Mouse (Mus musculus) layer of hippocampus, adult 8-10 months (tissue): ENCODE measurements around the gene Csnk1g2. TPM values are rescaled to one million over a fixed set of nuclear protein-coding genes. Genes with fewer than 3 reads are reported as not detected.
A peak's percentile ranks its signal among the peaks of the same experiment; 100 is the strongest.

ENCODE experiments used
- DNase-seq, 2 experiments: peaks; one replicate each; pipeline ENCODE4 v3.0.0; 2022; ENCODE audit warnings: low spot score in 2 of 2
- total RNA-seq, 4 experiments: library from RNA; stranded (reverse); gene quantifications; 2 replicates each; pipeline ENCODE4 v1.2.4; 2022

Gene Csnk1g2
- total RNA-seq, 4 experiments from 2014 or later = 190 to 230 (median 201) TPM

DNA sequence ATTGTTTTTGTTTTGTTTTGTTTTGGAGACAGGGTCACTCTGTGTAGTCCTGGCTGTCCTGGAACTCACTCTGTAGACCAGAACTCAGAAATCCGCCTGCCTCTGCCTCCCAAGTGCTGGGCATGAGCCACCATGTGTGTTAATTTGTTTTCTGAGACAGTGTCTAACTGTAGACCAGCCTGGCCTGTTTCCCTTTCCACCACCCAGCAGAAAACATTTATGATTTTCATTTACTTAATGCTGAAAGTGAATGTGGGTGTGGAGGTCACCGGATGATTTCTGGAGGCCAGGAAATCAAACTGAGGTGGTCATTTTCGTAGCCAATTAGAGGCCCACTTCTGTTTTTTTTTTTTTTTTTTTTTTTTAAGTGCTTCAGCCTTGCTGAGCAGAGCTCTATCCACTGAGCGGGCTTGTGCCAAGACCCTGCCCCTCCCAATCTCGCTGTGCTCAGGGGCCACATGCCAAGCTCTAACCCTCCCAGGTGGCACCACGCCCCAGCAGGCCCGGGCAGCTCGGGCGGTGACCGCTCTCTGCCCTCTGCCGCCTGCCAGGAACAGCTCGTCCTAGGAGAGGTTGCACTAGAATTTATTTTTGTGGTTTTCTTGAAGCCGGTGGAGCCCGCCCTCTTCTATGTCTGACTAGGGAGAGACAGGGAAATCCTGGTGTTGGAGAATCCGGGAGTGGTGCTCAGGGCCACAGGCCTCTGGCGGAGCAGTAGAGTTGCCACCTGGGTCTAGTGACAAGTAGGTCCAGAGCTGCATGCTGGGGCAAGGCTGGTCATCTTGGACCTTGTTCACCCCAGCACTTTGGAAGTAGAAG lies 41.8 kb downstream of the Csnk1g2 start:
- DNase-seq = no peak

DNA sequence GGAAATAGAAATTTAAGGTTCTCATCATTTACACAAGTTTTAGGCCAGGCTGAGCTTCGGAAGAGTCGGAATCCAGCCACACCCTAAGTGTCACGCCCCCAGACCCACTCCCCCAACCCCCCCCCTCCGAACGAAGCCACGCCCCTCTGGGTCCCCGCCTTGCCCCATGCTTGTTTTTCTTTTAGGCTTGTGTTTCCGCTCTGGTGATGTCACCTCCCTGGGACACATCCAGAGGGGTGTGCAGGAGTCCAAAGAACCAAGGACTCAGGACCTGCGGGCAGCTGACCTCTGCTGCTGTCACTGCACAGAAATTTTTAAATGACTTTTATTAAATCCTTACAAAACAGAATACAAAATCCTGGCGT lies 42.4 kb downstream of the Csnk1g2 start:
- no peak for DNase-seq

DNA sequence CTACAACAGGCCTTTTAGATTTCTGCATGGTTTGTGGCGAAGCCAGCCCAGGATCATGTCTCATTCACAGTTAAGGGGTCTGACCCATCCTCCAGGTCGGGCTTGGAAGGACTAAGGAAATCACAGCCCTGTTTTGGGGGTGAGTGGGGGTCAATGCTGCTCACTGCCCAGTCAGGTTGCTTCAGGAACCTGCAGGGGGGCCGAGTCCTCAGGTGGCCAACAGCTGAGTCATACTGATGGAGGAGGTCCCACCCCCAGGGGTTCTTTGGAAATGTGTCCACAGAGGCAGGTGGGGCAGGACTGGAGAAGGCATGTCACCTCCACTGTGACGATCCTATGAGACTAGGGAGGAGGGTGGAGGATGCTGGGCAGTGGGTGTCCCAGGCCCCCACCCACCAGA lies 42.8 kb downstream of the Csnk1g2 start:
- DNase-seq = no peak

DNA sequence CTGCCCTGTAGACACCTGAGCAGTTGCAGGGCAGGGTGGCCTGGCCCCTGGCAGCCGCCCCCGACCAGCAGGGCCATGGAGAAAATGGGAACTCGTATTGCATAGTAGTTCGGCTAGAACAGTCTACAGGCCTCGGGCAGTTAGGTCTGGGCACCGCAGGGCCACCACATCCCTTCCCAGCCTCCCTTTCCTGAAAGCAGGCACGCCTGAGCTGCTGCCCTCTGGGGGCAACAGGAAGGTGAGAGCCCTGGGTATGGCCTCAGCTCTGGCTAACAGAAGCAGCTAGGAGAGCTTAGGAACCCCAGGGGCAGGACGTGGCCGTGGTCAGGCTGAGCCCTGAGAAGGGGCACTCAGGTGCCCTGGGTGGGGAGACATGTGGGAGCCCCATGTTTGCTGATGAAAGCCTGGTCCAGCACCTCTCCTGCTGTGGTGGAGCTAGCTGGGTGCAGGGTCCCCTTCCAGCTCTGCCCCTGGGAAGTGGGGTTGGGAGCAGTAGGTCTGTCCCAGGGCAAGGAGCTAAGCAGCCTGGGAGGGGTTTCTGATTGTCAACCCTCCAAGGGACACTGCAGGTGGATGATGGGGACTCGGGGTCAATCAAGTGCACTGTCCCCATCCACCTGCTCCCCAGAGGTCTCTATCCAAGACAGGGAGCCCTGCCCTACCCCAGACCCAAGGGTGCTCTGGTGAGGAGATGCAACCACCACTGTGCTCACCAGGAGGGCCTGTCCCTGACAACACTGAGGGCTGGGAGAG lies 43.5 kb downstream of the Csnk1g2 start:
- no peak for DNase-seq

DNA sequence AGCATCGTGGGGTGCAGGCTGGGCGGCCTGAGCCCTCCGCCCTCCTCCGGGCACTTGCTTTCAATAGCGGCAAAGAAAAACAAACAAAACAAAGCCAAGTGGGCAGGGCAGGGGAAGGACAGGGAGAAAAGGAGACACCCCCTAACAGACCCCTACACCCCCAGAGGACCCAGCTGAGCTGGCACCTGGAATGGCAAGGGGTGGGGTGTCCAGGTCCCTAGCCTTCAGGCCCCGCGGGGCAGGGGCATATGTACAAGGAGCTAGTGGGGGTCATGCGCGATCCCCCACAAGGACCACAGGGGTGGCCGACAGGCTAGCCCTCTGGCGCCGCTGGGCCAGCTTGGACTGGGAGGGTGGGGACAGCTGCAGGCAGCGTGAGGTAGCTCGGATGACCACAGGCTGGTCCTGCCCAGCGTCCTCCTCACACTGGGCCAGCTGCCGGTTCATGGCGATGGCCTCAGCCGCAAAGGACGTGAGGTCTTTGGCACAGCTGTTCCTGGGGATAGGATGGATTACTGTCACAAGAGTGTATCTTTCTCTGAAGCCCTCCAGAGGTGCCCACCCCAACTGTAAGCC lies 44.3 kb downstream of the Csnk1g2 start:
- no peak for DNase-seq

DNA sequence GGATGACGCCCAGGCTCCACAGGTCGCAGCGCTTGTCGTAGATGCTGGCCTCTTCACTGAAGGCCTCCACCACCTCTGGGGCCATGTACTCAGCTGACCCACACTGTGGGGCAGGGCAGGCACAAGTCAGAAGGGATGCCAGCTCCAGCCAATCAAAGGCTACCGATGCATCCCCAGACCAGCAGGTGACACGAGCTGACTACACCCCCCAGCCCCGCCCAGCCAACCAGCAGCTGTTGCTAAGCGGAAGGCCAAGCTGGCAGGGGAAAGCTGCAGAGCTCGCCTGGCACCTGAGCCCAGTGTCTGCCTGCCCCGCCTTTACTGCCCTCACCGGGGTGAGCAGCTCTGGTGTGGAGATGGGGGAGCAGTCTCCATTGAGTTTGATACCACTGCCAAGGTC lies 46.0 kb downstream of the Csnk1g2 start:
- DNase-seq = no peak

DNA sequence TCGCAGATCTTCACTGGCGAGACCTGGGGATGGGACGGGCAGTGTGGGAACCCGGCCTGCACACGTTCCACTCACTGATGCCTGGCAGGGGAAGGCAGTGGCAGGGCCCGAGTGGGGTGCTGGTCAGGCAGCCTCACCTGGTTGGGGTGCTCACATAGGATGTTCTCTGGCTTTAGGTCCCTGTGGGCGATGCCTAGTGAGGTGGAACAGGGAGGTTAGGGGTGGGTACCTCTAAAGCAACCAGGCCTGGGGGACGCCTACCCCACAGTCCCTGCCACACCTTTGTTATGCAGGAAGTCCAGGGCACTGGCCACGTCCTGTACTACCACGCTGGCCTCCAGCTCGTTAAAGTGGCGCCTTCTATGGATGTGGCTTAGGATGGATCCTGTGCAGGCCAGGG lies 46.4 kb downstream of the Csnk1g2 start:
- no peak for DNase-seq

DNA sequence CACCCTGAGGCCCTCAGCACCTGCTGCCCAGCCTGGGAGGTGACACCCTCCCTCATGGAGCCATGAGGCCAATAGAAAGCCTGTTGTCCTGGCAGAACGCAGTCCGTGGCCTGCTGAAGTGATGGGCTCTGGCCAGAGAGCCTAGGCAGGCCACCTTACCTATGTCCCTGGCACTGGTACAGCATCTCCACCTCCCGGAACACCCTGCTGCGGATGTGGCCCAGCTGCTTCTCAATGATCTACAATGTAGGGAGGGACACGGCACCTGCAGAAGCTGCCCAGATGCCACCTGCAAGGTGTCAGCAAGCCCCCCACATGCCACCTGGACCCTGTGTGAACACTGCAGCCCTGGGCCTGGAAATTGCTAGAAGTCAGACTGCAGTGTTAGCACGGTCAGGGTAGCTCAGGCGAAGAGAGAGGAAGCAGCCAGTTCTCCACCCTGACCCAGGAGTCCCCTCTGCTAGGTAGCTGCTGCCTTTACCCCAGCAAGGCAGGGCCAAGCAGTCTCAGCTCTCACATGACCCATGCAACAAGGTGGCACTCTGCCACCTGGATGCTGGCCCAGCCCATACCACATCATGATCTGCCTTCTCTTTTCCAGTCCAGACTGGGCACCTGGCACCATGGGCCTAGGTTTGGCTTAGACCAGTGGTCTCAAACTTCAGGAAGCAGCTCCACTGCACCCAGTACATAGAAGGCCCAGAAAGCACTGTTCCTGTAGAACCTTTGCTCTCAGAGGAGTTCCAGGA lies 47.3 kb downstream of the Csnk1g2 start:
- no peak for DNase-seq

DNA sequence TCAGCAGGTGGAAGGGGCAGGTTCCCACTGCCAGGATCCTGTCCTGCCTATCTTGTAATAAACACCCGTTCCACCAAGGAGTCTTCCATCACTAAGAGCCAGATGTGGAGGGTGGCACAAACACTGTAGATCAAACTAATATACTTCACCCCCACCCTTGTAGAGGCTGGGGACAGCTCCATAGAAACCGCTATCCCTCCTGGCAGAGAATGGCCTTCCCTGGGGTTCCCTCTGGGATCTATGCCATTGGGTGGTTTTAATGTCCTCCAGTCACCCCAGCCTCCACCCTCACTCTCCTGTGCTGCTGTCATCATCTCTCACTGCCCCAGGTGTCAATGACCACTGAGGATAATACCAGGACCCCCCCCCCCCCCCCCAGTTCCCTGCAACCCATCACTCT lies 47.9 kb downstream of the Csnk1g2 start:
- DNase-seq = no peak

DNA sequence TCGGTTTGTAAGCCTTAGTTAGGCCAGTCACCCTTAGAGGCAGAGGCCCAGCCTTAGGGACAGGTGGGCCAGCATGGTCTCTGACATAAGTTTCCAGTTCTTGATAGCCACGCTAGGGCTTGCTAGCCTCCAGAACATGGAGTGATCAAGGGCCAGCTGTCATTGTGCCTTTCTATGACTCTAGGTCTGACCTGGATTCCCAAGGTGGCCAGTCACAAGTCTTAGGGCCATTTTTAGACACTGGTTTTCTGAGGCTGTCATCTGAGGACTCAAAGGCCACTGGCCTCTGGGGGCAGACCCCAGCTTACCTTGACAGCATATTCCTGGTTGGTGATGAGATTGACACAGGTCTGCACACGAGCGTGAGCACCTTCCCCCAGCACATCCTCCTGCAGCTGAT lies 48.6 kb downstream of the Csnk1g2 start:
- DNase-seq = no peak

DNA sequence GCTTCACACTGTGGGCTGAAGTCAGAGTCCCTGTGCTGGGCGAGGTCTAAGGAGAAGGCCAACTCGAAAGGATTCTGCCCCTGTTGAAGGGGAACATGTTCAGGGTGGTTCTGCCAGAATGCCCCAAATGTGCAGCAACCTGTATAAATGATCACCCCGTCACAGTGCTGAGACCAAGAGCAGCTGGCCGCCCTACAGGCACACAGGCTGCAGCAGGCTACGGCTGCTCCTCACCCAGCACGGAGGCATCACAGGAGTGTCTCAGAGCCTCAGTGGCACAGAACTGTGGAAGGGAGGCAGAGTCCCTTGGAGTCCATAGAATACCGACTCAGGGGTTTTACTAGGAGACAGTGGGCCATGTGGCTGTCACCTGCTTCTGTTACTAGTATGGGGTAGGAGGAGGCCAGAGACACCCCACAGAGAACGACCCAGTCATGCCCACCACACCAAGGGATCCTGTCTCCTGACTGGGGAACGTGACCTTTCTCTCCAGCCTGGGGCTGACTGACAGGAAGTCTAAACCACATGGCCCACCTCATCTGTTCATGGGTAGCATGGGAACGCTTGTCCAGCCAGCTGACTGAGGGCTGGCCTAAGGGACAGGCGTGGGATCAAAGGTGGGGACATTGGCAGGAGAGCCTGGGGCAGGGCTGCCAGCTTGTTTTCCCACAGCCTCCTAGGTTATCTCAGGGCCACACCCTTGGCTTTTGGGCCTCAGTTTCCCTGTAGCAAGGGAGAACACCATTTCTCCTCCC lies 49.5 kb downstream of the Csnk1g2 start:
- no peak for DNase-seq

DNA sequence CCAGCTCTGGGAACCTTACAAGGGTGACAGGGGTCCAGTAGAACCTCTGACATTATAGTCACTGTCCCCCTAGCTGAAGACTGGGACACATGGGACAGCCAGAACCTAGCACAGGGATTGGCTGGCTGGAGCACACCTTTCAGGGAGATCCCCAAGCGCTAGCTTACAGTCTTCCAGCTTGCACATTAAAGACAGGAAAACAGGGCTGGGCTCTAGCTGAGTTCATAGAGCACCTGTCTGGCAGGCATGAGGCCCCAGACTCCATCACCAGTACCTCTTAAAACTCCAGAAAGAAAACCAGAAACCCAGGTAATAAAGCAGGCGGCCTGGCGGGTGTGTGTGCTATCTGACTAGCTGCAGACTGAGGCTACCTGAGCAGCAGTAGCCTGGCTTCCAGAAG lies 51.1 kb downstream of the Csnk1g2 start:
- no peak for DNase-seq

DNA sequence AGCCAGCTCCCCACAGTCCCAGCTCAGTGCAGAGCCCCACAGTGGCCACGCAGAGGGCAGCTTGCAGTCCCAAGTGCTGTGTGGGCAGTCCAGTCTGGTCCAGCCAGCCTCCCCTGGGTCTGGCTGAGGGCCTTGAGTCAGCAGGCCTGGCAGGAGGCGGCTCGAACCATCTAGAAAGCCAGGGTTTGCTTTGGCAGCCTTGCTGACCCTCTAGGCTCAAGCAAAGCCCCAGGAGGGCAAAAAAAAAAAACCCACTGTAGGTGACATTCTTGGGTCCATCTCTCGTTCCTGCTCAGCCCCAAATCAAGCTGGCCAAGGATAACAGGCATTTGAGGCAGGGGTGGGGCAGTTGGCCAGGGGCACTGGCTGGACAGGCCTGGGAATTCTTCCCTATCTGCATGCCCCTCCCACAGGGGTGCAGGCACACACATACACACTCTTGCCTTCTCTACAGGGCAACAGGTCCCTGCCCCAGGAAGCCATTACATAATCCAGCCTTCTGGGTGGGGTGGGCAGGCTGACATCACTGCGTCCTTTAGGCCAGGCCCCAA lies 51.6 kb downstream of the Csnk1g2 start:
- DNase-seq = no peak

DNA sequence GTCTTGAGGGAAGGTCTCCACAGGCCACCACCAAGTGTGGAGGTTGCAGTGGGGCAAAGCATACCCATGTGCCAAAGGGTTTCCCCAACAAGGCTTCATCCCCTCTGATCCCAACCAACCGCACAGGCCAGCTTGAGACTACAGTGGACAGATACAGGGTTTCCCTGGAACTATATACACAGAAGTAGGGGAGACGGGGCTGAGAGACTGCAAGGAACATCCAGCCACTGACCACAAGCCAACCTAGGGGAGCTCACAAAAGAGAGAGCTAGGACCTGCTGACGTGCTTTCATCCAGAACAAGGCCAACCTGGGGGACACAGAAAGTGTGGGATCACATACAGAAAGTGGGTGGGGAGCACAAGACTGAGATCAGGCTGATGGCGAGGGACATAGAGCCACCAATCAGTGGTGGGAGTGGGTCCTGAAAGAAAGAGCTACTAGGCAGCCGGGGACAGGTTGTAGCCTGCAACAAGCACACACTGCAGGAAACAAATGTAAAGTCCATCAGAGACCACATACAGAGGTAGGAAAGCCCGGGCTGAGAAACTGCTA lies 52.3 kb downstream of the Csnk1g2 start:
- no peak for DNase-seq

DNA sequence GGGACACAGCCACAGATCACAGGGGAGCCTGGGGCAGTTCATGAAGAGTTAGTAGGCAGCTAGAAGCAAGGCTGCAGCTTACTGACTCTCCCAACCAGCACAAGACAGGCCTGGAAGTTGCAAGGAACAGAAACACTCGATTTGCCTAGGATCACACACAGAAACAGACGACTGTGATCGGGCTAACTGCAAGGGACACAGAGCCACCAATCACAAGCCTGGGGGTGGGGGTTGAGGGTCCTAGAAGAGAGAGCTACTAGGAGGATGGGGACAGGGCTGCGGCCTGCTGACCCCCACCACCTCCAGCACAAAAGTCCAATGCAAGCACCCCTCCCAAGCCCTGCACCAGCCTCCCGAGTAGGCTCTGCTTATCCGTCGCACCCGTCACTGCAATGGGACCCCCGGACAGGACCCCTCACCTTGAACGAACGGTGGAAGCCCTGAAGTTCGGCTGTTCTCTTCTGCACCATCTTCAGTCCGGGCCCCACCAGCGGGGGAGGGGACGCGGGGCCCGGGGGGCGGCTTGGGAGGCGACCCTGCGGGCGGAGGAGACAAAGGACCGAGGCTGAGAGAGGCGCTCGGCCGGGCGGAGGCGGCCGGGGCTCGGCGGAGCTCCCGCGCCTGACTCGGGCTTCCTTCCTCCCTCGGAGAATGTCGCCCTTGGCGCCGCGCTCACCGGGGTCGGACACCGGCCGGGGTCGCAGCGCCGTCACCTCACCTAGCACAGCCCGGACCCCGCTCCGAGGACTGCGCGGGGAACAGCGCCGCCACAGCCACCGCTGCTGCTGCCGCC lies 53.0 kb downstream of the Csnk1g2 start:
- peak in 1 of 2 experiments; percentile 41 for DNase-seq

DNA sequence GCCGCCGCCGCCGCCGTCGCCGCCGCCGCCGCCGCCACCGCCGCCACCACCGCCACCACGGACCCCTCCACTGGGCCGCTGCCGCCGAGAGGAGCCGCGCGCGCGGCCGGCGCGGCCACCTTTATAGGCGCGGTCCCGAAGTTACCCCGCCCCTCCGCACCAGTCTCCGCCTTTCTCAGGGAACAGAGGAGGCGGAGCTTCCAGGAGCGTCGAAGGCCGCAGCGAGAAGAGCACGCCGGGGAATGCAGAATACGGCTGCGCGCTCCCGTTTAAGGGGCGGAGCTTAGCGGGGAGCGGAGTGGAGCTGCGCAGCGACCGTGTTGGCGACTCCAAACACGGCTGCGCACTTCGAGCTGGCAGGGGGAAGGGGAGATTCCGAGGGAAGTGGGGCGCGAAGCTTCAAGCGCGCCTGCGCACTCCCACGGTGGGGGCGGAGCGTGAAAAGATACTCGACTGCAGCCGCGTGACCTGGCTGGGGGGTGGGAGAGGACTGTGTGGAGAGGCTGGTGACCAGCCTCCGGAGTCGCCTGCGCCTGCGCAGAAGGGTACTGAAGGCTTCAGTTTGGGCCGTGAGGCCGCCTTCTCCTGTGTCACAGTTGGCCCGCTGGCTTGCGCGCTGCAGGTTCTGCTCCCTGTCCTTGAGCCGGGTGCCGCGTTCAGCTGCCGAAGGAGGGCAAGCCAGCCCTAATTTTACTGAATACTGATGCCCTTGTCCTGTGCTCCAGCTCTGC lies 53.7 kb downstream of the Csnk1g2 start:
- DNase-seq = peak; percentile 99

DNA sequence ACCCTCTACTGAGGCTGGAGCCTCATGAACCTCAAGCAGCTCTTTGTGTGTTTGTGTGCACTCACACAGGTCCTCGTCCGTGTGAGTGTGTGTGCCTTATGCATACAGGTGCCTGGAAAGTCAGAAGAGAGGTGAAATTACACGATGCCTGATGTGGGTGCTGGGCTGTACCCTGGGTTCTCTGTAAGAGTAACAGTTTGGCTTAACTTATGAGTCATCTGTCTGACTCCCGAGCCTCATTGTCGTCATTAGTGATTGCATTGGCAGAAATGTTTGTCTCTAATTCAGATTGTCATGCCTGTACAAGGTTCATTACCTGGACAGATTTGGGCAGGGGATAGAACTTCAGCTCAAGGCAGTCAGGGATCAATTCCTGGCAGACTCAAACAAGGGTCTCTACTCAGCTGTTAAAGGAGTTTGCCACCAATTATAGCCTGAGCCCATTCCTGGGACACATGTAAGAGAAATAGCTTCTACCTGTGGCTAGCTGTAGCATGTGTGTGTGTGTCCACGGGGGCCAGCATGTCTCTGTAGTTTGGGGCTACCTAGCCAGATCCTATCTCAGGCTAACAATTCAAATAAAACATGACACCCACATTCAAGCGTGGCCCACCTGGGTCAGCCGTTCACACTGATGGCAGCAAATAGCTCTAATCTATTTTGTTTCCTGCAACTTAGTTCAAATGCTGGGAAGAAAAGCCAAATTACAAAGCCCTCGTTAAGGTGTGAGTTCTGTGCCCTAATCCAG lies 54.7 kb downstream of the Csnk1g2 start:
- DNase-seq = no peak

DNA sequence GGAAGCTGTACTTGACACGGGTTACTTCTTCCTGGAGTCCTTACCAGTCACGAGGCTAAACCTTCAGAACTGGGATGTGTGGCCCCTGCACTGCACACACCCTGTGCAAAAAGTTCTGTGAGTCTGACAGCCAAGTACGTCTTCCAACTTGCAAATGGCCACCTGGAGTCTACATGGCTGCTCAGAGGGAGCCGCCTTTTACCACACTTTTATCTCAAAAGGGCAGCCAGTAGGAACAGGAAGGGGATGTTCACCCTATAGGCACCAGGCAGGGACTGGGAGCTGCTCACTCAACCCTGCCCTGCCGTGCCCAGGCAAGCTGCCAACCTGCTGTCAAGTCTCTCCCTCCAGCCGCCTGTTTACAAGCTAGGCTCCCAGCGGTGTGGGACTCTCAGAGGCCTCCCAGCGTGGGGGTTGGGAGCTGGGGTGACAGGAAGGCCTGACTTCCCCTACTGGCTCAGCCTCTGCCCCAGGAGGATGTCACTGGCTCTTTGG lies 55.4 kb downstream of the Csnk1g2 start, which contains the start of gene Mknk2:
Gene Mknk2 (minus strand): TSS at position 171 of the 495 bp plus-strand sequence.
- peak; percentile 79 to 87 for DNase-seq
